Mouse (Mus musculus) MEL (cell line): Measurements from ENCODE around the gene Dcakd.

Source experiments
- CHD2 ChIP-seq: IDR thresholded peaks from 2 replicates; pipeline ENCODE4 v1.6.1; 2011; ENCODE audit warnings: low read length, improper control_type of control experiment
- CTCF ChIP-seq, 3 experiments: IDR thresholded peaks in 2 of 3; conservative IDR thresholded peaks in 1 of 3; 2 replicates each; pipeline ENCODE4 v1.5.1; 2011 to 2012; ENCODE audit warnings: low read length in 3 of 3, low read depth in 2 of 3, mild to moderate bottlenecking in 2 of 3, improper control_type of control experiment in 1 of 3, inconsistent platforms in 1 of 3, mixed read lengths in 1 of 3, moderate library complexity in 1 of 3; ENCODE audit not compliant: control insufficient read depth in 1 of 3, insufficient read depth in 1 of 3, poor library complexity in 1 of 3, severe bottlenecking in 1 of 3
- ETS1 ChIP-seq: IDR thresholded peaks from 2 replicates; pipeline ENCODE4 v1.6.1; 2012; ENCODE audit warnings: low read depth, mild to moderate bottlenecking, inconsistent platforms, low read length, improper control_type of control experiment, moderate library complexity
- HCFC1 ChIP-seq: IDR thresholded peaks from 2 replicates; pipeline ENCODE4 v1.6.1; 2012; ENCODE audit warnings: low read depth, mild to moderate bottlenecking, inconsistent platforms, low read length, improper control_type of control experiment, moderate library complexity
- ZNF384 ChIP-seq: IDR thresholded peaks from 2 replicates; pipeline ENCODE4 v1.6.1; 2012; ENCODE audit warnings: low read depth, mild to moderate bottlenecking, inconsistent platforms, low read length, improper control_type of control experiment

DNA sequence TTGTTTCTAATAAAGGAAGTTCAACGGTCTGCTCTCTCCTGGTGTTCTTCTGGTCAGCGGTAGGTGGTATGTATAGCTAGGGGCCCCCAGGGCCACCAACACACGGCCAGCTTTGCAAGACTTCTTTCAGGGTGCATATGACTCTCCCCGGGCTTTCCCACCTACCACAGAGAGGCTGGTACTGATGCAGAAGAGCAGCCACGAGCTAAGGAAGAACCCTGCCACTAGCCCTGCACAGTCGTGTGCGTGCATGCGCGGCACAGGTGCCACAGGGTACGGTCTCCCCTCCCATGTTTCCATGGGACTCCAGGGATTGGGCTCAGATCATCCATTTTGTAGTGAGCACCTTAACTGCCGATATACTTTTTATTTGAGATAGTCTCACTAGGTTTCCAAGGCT is 40.8 kb upstream of the Dcakd start:
- TF ChIP-seq CTCF (IDR thresholded peaks at IDR 0.05 in 2 of 3, conservative IDR thresholded peaks at IDR 0.05 in 1 of 3; ENCODE audit: control insufficient read depth in 1 of 3, insufficient read depth in 1 of 3, low read depth in 2 of 3, low read length in 3 of 3, poor library complexity in 1 of 3, severe bottlenecking in 1 of 3) (no peak), ETS1 (no peak), HCFC1 (no peak), ZNF384 (no peak), CHD2 (no peak)
